Mouse (Mus musculus): ENCODE measurements at regions not wholly inside any gene's neighbourhood (a gene's known extent, or its start where the extent isn't known, plus 50 kb on each side); places are given as distances from the start of the nearest gene placed in this dataset.

DNA sequence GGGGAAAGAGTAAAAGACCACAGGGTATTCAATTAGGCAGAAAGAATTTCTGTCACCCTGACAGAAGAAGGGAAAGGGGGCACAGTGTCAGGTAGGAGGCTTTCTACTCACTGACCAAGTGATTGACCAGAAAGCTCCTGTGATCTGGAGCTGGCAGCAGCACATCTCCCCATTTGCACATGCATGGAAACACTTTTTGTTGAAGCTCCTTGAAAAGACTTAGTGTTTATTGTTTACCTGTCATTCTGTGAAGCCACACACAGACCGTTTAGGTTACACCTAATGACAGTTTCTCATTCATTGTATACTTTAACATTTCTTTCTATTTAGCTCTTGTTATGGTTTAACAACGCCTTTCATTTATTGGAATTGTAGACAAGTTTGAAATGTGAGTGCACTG, 458.9 kb downstream of the Tmem161b start:
- TF ChIP-seq POLR2AphosphoS5 (IDR thresholded peaks at IDR 0.05; ENCODE audit: insufficient replicate concordance, low read depth, low read length) (no peak), CTCF (IDR thresholded peaks at IDR 0.05; ENCODE audit: low read depth, low read length) (no peak), TAL1 (conservative IDR thresholded peaks at IDR 0.05; ENCODE audit: low read depth, low read length) (no peak), GATA2 (IDR thresholded peaks at IDR 0.05; ENCODE audit: borderline replicate concordance, low read depth, low read length) (no peak), GATA1 (IDR thresholded peaks at IDR 0.05; ENCODE audit: borderline replicate concordance, low read length) (no peak)
- H3K4me3 ChIP-seq (ENCODE audit: low read depth, low read length) = no peak overlapping the region
- DNase-seq (ENCODE audit: low spot score) (no peak), ATAC-seq (ENCODE audit: extremely low read depth, insufficient number of reproducible peaks, low FRiP score, poor library complexity, severe bottlenecking) (no peak)
- no peaks in the 10 kb centered on the region for H3K27me3 ChIP-seq (ENCODE audit: insufficient read depth, low read length)
- H3K9me3 ChIP-seq (replicated peaks) = no peaks in the 10 kb centered on the region
- H3K36me3 ChIP-seq (replicated peaks) = no peaks in the 10 kb centered on the region
- no peaks in the 10 kb centered on the region for H3K4me1 ChIP-seq (ENCODE audit: insufficient read depth, low read depth, low read length)

DNA sequence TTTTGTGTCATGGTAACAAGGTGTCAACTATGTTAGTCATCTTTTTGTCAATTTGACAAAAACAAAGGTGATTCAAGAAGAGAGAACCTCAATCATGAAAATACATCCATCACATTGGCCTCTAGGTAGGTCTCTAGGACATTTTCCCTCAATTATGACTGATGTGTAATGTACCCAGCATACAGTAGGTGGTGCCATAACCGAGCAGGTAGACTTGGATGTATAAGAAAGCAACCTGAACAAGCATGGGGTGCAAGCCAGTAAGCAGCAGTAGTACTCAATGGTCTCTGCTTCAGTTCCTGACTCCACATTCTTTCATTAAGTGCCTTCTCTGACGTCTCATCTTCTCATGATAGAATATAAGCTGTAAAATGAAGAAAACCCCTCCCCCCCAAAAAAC, 463.8 kb downstream of the Tmem161b start:
- no peak for DNase-seq (ENCODE audit: low spot score)
- ATAC-seq (ENCODE audit: extremely low read depth, insufficient number of reproducible peaks, low FRiP score, poor library complexity, severe bottlenecking) = no peak
- H3K36me3 ChIP-seq (replicated peaks) = no peaks in the 10 kb centered on the region
- TF ChIP-seq POLR2AphosphoS5 (IDR thresholded peaks at IDR 0.05; ENCODE audit: insufficient replicate concordance, low read depth, low read length) = no peak
- no peak for TF ChIP-seq GATA2 (IDR thresholded peaks at IDR 0.05; ENCODE audit: borderline replicate concordance, low read depth, low read length)
- no peak for TF ChIP-seq CTCF (IDR thresholded peaks at IDR 0.05; ENCODE audit: low read depth, low read length)
- TF ChIP-seq GATA1 (IDR thresholded peaks at IDR 0.05; ENCODE audit: borderline replicate concordance, low read length) = no peak
- no peak for TF ChIP-seq TAL1 (conservative IDR thresholded peaks at IDR 0.05; ENCODE audit: low read depth, low read length)
- H3K4me1 ChIP-seq (ENCODE audit: insufficient read depth, low read depth, low read length) = no peaks in the 10 kb centered on the region
- no peaks in the 10 kb centered on the region for H3K27me3 ChIP-seq (ENCODE audit: insufficient read depth, low read length)
- no peaks in the 10 kb centered on the region for H3K9me3 ChIP-seq (replicated peaks)
- no peak overlapping the region for H3K4me3 ChIP-seq (ENCODE audit: low read depth, low read length)

DNA sequence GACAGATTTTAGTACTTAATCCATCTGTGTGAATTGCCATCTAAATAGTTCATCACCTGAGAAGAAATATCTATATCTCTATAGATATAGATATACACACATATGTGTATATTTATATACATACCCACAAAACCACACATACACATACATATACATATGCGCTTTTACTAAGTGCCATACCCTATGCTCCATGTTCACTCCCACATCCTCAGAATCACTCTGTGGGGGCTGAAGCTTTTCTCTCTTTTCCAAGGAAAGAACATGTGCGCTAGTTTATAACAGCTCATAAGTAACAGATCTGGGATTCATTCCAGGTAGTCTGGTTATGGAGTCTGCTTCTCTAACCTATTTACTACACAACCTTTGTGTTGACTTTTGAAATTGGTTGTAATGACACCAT, 471.4 kb downstream of the Tmem161b start:
- TF ChIP-seq GATA2 (IDR thresholded peaks at IDR 0.05; ENCODE audit: borderline replicate concordance, low read depth, low read length) (no peak), CTCF (IDR thresholded peaks at IDR 0.05; ENCODE audit: low read depth, low read length) (no peak), GATA1 (IDR thresholded peaks at IDR 0.05; ENCODE audit: borderline replicate concordance, low read length) (no peak), TAL1 (conservative IDR thresholded peaks at IDR 0.05; ENCODE audit: low read depth, low read length) (no peak), POLR2AphosphoS5 (IDR thresholded peaks at IDR 0.05; ENCODE audit: insufficient replicate concordance, low read depth, low read length) (no peak)
- DNase-seq (ENCODE audit: low spot score) = no peak
- Histone ChIP-seq H3K27me3 (ENCODE audit: insufficient read depth, low read length) (no peaks in the 10 kb centered on the region), H3K9me3 (replicated peaks) (no peaks in the 10 kb centered on the region), H3K36me3 (replicated peaks) (no peaks in the 10 kb centered on the region), H3K4me1 (ENCODE audit: insufficient read depth, low read depth, low read length) (no peaks in the 10 kb centered on the region), H3K4me3 (ENCODE audit: low read depth, low read length) (no peak overlapping the region)
- no peak for ATAC-seq (ENCODE audit: extremely low read depth, insufficient number of reproducible peaks, low FRiP score, poor library complexity, severe bottlenecking)

DNA sequence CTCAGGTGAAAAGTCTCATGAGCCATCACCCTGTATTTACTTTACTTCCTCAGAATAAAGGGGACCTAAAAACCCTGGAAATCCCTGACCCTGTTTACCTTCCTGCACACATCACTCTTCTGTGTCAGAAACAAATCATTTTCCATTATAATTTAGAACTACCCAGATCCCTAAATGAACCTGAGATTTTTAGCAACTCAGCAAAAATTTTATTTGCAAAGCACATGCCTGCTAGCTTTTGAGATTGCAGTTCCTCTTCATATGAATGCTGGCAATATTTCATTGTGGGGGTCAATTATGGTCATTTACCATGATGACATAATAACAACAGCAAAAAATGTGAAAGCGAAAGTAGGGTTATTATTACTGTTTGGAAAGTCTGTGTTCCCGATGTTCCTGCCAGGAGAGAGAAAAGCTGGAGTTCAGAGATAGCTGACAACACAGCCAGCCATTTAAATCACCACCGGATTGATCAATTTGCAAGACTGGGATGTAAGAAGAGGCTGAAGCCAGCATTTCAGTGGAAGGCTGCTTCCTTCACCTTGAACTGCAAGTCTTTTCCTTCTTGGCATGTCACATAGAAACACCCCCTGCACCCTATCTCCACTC, 476.5 kb downstream of the Tmem161b start:
- DNase-seq (ENCODE audit: low spot score) (no peak), ATAC-seq (ENCODE audit: extremely low read depth, insufficient number of reproducible peaks, low FRiP score, poor library complexity, severe bottlenecking) (no peak)
- no peaks in the 10 kb centered on the region for H3K4me1 ChIP-seq (ENCODE audit: insufficient read depth, low read depth, low read length)
- TF ChIP-seq TAL1 (conservative IDR thresholded peaks at IDR 0.05; ENCODE audit: low read depth, low read length) = no peak
- TF ChIP-seq POLR2AphosphoS5 (IDR thresholded peaks at IDR 0.05; ENCODE audit: insufficient replicate concordance, low read depth, low read length) = no peak
- TF ChIP-seq GATA2 (IDR thresholded peaks at IDR 0.05; ENCODE audit: borderline replicate concordance, low read depth, low read length) = no peak
- no peak for TF ChIP-seq GATA1 (IDR thresholded peaks at IDR 0.05; ENCODE audit: borderline replicate concordance, low read length)
- TF ChIP-seq CTCF (IDR thresholded peaks at IDR 0.05; ENCODE audit: low read depth, low read length) = no peak
- H3K4me3 ChIP-seq (ENCODE audit: low read depth, low read length) = no peak overlapping the region
- H3K36me3 ChIP-seq (replicated peaks) = no peaks in the 10 kb centered on the region
- no peaks in the 10 kb centered on the region for H3K27me3 ChIP-seq (ENCODE audit: insufficient read depth, low read length)
- H3K9me3 ChIP-seq (replicated peaks) = no peaks in the 10 kb centered on the region

DNA sequence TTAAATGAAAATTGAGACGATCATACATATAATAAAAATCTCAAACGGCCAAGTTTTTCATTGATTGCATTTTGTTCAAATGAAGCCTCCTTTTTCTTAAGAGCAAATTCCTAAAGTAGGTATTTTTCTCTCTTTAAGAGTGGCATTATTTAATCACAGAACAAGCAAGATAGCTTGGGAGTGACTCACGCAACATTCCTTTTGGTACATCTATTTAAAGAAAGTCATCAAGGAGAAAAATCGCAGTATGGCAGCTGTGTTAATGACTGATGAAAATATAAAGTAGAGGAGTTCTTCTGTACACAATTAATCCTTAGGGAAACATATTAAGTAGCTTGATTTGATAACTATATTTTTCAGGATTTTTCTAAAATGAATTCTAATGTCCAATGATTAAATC, 448.0 kb upstream of the Ccnh start:
- ATAC-seq (ENCODE audit: extremely low read depth, insufficient number of reproducible peaks, low FRiP score, poor library complexity, severe bottlenecking) (no peak), DNase-seq (ENCODE audit: low spot score) (no peak)
- TF ChIP-seq GATA1 (IDR thresholded peaks at IDR 0.05; ENCODE audit: borderline replicate concordance, low read length) (no peak), GATA2 (IDR thresholded peaks at IDR 0.05; ENCODE audit: borderline replicate concordance, low read depth, low read length) (no peak), CTCF (IDR thresholded peaks at IDR 0.05; ENCODE audit: low read depth, low read length) (no peak), TAL1 (conservative IDR thresholded peaks at IDR 0.05; ENCODE audit: low read depth, low read length) (no peak), POLR2AphosphoS5 (IDR thresholded peaks at IDR 0.05; ENCODE audit: insufficient replicate concordance, low read depth, low read length) (no peak)
- H3K27me3 ChIP-seq (ENCODE audit: insufficient read depth, low read length) = no peaks in the 10 kb centered on the region
- H3K4me3 ChIP-seq (ENCODE audit: low read depth, low read length) = no peak overlapping the region
- no peaks in the 10 kb centered on the region for H3K36me3 ChIP-seq (replicated peaks)
- H3K4me1 ChIP-seq (ENCODE audit: insufficient read depth, low read depth, low read length) = no peaks in the 10 kb centered on the region
- H3K9me3 ChIP-seq (replicated peaks) = no peaks in the 10 kb centered on the region

DNA sequence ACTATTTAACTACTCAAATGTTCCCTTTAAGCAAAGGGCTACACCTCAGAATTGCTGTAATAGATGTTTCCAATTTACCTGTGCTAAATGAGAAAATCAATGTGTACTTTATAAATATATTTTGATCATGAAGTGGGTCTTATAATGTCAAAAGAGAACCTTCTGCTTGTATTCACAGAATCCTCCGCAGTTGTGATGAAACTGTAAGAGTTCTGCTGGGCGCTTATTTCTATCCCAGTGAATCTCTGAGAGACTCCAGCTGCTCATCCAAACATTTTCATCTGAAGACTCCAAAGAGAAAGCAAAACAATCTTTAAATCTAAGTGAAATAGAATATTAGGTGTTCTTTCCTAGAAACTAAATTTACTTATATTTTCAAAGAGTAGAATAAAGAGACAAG, 440.9 kb upstream of the Ccnh start:
- Histone ChIP-seq H3K4me3 (ENCODE audit: low read depth, low read length) (no peak overlapping the region), H3K4me1 (ENCODE audit: insufficient read depth, low read depth, low read length) (no peaks in the 10 kb centered on the region), H3K36me3 (replicated peaks) (no peaks in the 10 kb centered on the region), H3K27me3 (ENCODE audit: insufficient read depth, low read length) (no peaks in the 10 kb centered on the region), H3K9me3 (replicated peaks) (no peaks in the 10 kb centered on the region)
- no peak for ATAC-seq (ENCODE audit: extremely low read depth, insufficient number of reproducible peaks, low FRiP score, poor library complexity, severe bottlenecking)
- TF ChIP-seq CTCF (IDR thresholded peaks at IDR 0.05; ENCODE audit: low read depth, low read length) (no peak), POLR2AphosphoS5 (IDR thresholded peaks at IDR 0.05; ENCODE audit: insufficient replicate concordance, low read depth, low read length) (no peak), GATA2 (IDR thresholded peaks at IDR 0.05; ENCODE audit: borderline replicate concordance, low read depth, low read length) (no peak), GATA1 (IDR thresholded peaks at IDR 0.05; ENCODE audit: borderline replicate concordance, low read length) (no peak), TAL1 (conservative IDR thresholded peaks at IDR 0.05; ENCODE audit: low read depth, low read length) (no peak)
- no peak for DNase-seq (ENCODE audit: low spot score)
